Mouse (Mus musculus): ENCODE measurements around the gene Mki67.

- TF ChIP-seq CTCF (IDR thresholded peaks at IDR 0.05; ENCODE audit: borderline replicate concordance, control insufficient read depth, extremely low read depth, insufficient read depth, low read length, poor library complexity) (peak; percentile 63; the same call in 1 of the 2 replicates), POLR2A (IDR thresholded peaks at IDR 0.05; ENCODE audit: control insufficient read depth, extremely low read depth, insufficient read depth, low read length, poor library complexity) (no peak)
Measured at GRCm38 (mm10) chr7:135668852-135669739, 47.1 kb downstream of the Mki67 start.
